Mouse (Mus musculus) intestine, embryonic 16.5 days (tissue): ENCODE measurements around the gene Slc35a2. TPM values are rescaled to one million over a fixed set of nuclear protein-coding genes. Genes with fewer than 3 reads are reported as not detected.
"Not testable (repeated sequence)": the region's sequence is repeated elsewhere in the genome, so short reads cannot be mapped to it uniquely, and the experiment has no call there.

Experiments used
- ATAC-seq: fragments of 200-750 bp; cut with Nextera tagmentation; 2 replicates; pipeline ENCODE4 v1.8.0; 2017; ENCODE audit warnings: moderate TSS enrichment, moderate library complexity
- H3K27ac ChIP-seq: fragments of 300-500 bp; sonication (generic); 2 replicates; pipeline ENCODE4 v1.5.1; 2014; ENCODE audit warnings: mild to moderate bottlenecking, low read length
- H3K27me3 ChIP-seq: fragments of 300-500 bp; sonication (generic); replicated peaks from 2 replicates; pipeline ENCODE4 v1.6.1; 2014; ENCODE audit warnings: low read length, control low read depth, mixed read lengths; ENCODE audit not compliant: control insufficient read depth, insufficient read depth
- H3K36me3 ChIP-seq: fragments of 300-500 bp; sonication (generic); 2 replicates; pipeline ENCODE4 v1.6.1; 2014; ENCODE audit warnings: low read length, control low read depth; ENCODE audit not compliant: control insufficient read depth, insufficient read depth
- H3K4me1 ChIP-seq: fragments of 300-500 bp; sonication (generic); 2 replicates; pipeline ENCODE4 v1.6.1; 2014; ENCODE audit warnings: low read length, control low read depth, mixed read lengths; ENCODE audit not compliant: control insufficient read depth, insufficient read depth
- H3K4me2 ChIP-seq: fragments of 300-500 bp; sonication (generic); 2 replicates; pipeline ENCODE4 v1.6.1; 2014; ENCODE audit warnings: low read depth, low read length, control low read depth
- H3K4me3 ChIP-seq: fragments of 300-500 bp; sonication (generic); 2 replicates; pipeline ENCODE4 v1.5.1; 2014; ENCODE audit warnings: mild to moderate bottlenecking, low read length
- H3K9ac ChIP-seq: fragments of 300-500 bp; sonication (generic); 2 replicates; pipeline ENCODE4 v1.6.1; 2014; ENCODE audit warnings: low read depth, low read length
- H3K9me3 ChIP-seq: fragments of 300-500 bp; sonication (generic); 2 replicates; pipeline ENCODE4 v1.6.1; 2016; ENCODE audit warnings: low read length, control low read depth; ENCODE audit not compliant: control insufficient read depth
- WGBS: fragments of 180-500 bp; shearing (Covaris S2); extraction: QIAGEN DNeasy Blood & Tissue Kit; methylation state at CpG from one replicate; pipeline ENCODE4 v1.1.7; 2014; 5-methylcytosine and 5-hydroxymethylcytosine counted together
- polyA plus RNA-seq: library from polyadenylated mRNA; unstranded; fragments of >200 nt; fragmentation: Nextera tagmentation; extraction: Ambion mirVana; gene quantifications from 2 replicates; pipeline ENCODE4 v1.2.1, GENCODE M21; 2015

The Slc35a2 gene
- polyA plus RNA-seq, 1 experiment from 2014 or later = 46.5 TPM

DNA sequence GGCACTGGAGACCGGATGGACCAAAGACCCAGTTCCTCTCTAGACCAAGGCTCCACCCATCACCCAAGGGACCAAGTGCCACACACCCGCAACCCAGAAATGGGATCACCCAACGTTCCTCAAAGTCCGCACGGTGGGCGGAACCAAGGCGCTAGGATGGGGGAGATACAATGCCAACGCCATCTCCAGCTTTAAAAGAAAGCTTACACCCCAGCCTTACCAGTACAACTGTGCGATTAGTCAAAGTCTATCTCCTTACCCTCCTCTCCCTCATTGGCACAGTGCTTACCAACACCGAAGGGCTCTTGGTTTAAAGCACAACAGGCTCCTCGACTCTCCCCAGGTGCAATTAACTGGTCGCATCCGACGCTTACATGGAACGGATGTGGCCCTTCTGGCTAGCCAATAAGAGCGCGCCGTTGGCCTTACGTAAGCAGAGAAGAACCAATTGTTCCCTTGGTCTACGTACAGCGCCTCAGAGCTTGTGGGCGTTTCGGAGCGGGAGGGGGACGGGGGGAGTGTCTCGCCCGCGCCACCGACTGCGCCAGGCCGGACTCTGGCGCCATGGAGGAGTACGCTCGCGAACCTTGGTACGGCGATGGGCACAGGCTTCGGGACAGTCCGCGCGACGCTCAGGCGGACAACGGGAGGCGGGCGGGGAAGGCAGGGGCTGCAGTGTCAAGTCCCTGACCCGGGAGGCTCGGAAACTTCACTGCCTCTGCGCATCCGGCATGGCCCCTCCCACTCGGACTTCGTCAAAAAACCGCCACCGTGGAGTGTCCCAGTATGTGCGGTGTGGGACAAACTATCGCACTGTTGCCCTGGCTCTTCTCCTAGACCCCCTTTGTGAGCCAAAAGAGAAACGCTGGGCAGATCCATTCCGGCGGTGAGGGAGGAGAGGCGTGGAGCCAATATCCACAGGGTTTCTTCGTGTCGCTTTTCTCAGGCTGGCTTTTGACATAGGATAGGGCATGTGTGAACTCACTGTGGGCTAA, 15.3 kb downstream of the Slc35a2 start, which contains the start of the genes Pqbp1 and Timm17b:
TSS of gene Pqbp1 (minus strand) at position 390 of the 995 bp plus-strand sequence.
TSS of gene Timm17b (plus strand) at position 478 of the 995 bp plus-strand sequence.
- H3K9me3 ChIP-seq = no peaks in the 10 kb centered on the region
- peaks cover 2% of the 10 kb centered on the region; the same call in 1 of the 2 replicates for H3K4me1 ChIP-seq
- peak within 1 kb of the TSS; percentile 72 for H3K9ac ChIP-seq
- no peaks in the 10 kb centered on the region for H3K36me3 ChIP-seq
- peak within 1 kb of the TSS; percentile 83 for H3K27ac ChIP-seq
- peak within 1 kb of the TSS; percentile 58 for H3K4me2 ChIP-seq
- ATAC-seq = peak; percentile 100
- no peaks in the 10 kb centered on the region for H3K27me3 ChIP-seq
- 13% methylated on average over 62 of the region's 62 CpGs for WGBS
- peak within 1 kb of the TSS; percentile 63 for H3K4me3 ChIP-seq

DNA sequence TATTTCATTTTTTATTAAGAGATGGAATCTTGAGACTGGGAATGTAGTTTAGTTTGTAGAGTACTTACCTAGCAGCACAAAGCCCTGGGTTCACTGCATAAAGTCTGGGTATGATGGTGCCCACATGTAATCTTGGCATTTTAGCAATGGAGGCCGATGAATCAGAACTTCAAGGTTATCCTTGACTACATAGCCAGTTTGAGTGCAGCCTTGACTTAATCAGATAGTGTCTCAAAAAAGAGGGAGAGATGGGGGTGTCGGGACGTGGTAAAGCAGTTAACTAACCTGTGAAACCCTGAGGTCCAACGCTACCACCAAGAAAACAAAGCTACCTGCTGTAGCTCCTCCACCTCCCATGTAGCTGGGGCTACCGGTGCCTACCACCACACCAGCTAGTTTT, 20.6 kb downstream of the Slc35a2 start:
- H3K9me3 ChIP-seq = no peaks in the 10 kb centered on the region
- 92% methylated on average over 5 of the region's 5 CpGs for WGBS
- no peaks in the 10 kb centered on the region for H3K36me3 ChIP-seq
- ATAC-seq = no peak
- no peak overlapping the region for H3K4me2 ChIP-seq
- H3K4me1 ChIP-seq = no peaks in the 10 kb centered on the region
- H3K27ac ChIP-seq = no peak overlapping the region
- H3K27me3 ChIP-seq = no peaks in the 10 kb centered on the region
- H3K4me3 ChIP-seq = no peak overlapping the region
- no peak overlapping the region for H3K9ac ChIP-seq

DNA sequence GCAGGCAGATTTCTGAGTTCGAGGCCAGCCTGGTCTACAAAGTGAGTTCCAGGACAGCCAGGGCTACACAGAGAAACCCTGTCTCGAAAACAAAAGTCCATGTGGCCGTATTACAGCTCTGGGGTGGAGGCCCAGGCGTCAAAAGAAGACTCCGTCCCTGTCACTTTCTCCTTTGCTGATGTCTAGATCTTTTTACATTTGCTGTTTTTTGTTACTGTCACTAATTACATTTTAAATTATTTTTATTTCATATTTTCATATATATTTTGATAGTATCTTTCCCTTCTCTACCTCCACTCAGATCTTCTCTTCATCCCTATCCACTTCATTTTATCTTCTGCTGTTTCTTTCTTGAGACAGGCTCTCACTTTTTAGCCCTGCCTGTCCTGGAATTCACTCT, 23.9 kb downstream of the Slc35a2 start, which contains the start of gene Gm10491:
TSS of gene Gm10491 (minus strand) at position 101 of the 400 bp plus-strand sequence.
- WGBS = 87% methylated on average over 5 of the region's 5 CpGs
- Histone ChIP-seq H3K4me2 (no peak within 1 kb of the TSS), H3K9me3 (no peaks in the 10 kb centered on the region), H3K9ac (no peak within 1 kb of the TSS), H3K36me3 (no peaks in the 10 kb centered on the region), H3K27ac (no peak within 1 kb of the TSS), H3K4me3 (no peak within 1 kb of the TSS), H3K4me1 (no peaks in the 10 kb centered on the region), H3K27me3 (no peaks in the 10 kb centered on the region)
- ATAC-seq = no peak

DNA sequence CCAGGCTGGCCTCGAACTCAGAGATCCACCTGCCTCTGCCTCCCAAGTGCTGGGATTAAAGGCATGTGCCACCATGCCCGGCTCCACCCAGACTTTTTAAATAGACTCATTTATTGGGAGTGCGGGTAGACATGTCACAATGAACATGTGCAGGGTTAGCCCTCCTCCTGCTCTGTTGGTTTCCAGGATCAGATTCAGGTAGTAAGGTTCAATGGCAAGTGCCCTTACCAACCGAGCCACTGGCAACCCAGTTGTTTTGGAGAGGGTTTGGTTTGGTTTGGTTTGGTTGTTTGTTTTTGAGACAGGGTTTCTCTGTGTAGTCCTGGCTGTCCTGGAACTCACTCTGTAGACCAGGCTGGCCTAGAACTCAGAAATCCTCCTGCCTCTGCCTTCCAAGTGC, 25.4 kb downstream of the Slc35a2 start, which contains the start of gene Gm10490:
TSS of gene Gm10490 (plus strand) at position 301 of the 400 bp plus-strand sequence.
- H3K9me3 ChIP-seq, ATAC-seq, H3K9ac ChIP-seq, H3K4me2 ChIP-seq, H3K36me3 ChIP-seq, H3K27ac ChIP-seq, H3K27me3 ChIP-seq, H3K4me1 ChIP-seq, H3K4me3 ChIP-seq: not testable (repeated sequence)
- WGBS = 84% methylated on average over 3 of the region's 4 CpGs

DNA sequence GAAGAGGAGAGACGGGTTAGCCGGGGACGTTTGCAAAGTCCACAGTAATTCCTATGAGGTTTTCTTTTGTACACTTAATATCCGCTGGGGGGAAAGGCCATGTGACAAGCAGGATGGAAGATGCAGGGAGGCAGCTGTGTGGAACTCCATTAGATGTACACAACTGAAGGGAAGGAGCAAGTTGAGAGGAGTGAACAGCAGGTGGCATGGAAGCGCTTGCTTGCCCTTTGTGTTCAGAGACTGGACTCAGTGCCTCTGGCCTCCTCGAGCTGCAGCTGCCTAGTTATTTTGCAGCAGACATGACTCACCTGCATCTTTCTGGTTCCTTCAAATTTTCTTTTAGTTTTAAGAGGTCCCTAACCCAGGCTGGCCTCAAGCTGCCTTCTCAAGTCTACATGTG, 26.6 kb downstream of the Slc35a2 start:
- Histone ChIP-seq H3K27me3 (no peaks in the 10 kb centered on the region), H3K4me3 (no peak overlapping the region), H3K36me3 (no peaks in the 10 kb centered on the region), H3K27ac (no peak overlapping the region), H3K9me3 (no peaks in the 10 kb centered on the region), H3K4me2 (no peak overlapping the region), H3K4me1 (no peaks in the 10 kb centered on the region), H3K9ac (no peak overlapping the region)
- 51% methylated on average over 6 of the region's 6 CpGs for WGBS
- ATAC-seq = no peak

DNA sequence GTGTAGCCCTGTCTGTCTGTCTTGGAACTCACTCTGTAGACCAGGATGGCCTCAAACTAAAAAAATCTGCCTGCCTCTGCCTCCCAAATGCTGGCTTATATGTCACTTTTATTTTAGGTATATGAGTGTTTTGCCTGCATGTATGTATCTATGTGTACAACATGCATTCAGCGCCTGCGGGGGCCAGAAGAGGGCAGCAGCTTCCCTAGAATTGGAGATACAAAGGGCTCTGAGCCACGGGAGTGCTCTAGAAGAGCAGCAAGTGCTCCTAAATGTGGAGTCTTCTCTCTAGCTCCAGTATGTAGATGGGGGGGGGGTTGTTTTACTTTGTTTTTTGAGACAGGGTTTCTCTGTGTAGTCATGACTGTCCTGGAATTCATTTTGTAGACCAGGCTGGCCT, 31.8 kb downstream of the Slc35a2 start:
- H3K9me3 ChIP-seq, H3K36me3 ChIP-seq, ATAC-seq, H3K27me3 ChIP-seq, H3K4me1 ChIP-seq, H3K4me2 ChIP-seq, H3K9ac ChIP-seq, H3K27ac ChIP-seq, H3K4me3 ChIP-seq: not testable (repeated sequence)
- 29% methylated on average over 3 of the region's 3 CpGs for WGBS

DNA sequence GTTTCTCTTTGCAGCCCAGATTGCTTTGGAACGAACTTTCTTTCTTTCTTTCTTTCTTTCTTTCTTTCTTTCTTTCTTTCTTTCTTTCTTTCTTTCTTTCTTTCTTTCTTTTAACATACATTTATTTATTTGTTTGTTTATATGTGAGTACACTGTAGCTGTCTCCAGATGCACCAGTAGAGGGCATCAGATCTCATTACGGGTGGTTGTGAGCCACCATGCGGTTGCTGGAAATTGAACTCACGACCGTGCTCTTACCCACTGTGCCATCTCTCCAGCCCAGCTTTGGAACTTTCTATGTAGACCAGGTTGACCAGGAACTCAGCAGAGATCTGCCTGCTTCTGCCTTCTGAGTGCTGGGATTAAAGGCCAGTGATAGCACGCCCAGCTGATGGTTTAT, 34.1 kb downstream of the Slc35a2 start:
- not testable (repeated sequence) for H3K9ac ChIP-seq, H3K4me3 ChIP-seq, H3K4me1 ChIP-seq, H3K36me3 ChIP-seq, H3K27ac ChIP-seq, H3K9me3 ChIP-seq, ATAC-seq, H3K4me2 ChIP-seq
- peaks cover 15% of the 10 kb centered on the region for H3K27me3 ChIP-seq
- WGBS = 66% methylated on average over 6 of the region's 6 CpGs

DNA sequence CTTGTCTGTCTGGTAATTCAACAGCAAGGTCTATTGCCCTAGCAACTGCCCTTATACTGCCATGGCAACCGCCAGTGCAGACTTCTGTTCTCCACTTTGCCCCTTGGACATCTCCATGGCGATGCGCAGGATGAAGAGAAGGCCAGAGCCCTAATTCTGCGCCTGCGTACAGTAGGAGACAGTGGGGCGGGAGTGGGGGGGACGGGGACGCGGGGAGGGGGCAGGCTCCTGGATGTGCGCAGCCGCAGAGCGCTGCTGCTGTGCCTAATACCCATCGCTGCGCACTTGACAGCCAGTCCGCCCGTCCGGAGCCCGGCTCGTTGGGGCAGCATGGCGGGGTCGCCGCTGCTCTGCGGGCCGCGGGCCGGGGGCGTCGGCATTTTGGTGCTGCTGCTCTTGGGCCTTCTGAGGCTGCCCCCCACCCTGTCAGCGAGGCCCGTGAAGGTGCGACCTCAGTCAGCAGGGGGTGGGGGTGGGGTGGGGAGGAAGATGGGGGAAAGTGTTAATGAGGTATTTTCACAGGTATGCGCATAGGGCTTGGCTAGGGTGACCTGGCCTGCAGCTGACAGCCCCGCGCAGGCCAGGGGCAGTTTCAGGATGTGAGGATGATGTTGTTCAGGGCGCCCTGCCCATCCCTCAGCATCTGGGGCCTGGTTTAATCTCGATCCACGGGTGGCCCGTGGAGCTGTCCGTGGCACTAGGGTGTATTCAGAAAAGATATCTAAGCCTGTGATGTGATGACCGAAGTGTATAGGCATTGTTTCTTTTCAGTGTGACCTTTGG, 36.0 kb downstream of the Slc35a2 start, which contains the start of gene Pcsk1n:
TSS of gene Pcsk1n (plus strand) at position 222 of the 783 bp plus-strand sequence.
- peaks cover 26% of the 10 kb centered on the region for H3K27me3 ChIP-seq
- 15% methylated on average over 29 of the region's 40 CpGs for WGBS
- ATAC-seq = peak; percentile 44; the same call in 1 of the 2 replicates
- H3K36me3 ChIP-seq = no peaks in the 10 kb centered on the region
- H3K4me1 ChIP-seq = no peaks in the 10 kb centered on the region
- no peaks in the 10 kb centered on the region for H3K9me3 ChIP-seq
- 0 out of 2 replicates have a peak within 1 kb of the TSS, but pooled peaks have one; percentile 5 for H3K4me3 ChIP-seq
- no peak within 1 kb of the TSS for H3K9ac ChIP-seq
- peak within 1 kb of the TSS; percentile 32; the same call in 1 of the 2 replicates for H3K4me2 ChIP-seq
- H3K27ac ChIP-seq = no peak within 1 kb of the TSS

DNA sequence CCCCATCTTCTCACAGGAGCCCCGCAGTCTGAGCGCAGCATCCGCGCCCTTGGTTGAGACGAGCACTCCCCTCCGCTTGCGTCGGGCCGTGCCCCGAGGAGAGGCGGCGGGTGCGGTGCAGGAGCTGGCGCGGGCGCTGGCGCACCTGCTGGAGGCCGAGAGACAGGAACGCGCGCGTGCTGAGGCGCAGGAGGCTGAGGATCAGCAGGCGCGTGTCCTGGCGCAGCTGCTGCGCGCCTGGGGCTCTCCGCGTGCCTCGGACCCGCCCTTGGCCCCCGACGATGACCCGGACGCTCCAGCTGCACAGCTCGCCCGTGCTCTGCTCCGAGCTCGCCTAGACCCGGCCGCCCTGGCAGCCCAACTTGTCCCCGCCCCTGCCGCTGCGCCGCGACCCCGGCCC, 38.2 kb downstream of the Slc35a2 start:
- ATAC-seq = 0 out of 2 replicates have a peak, but pooled peaks have one; percentile 55
- H3K36me3 ChIP-seq = no peaks in the 10 kb centered on the region
- peak overlapping the region; percentile 29 for H3K4me3 ChIP-seq
- 5% methylated on average over 42 of the region's 48 CpGs for WGBS
- 0 out of 2 replicates have a peak overlapping the region, but pooled peaks have one; percentile 24 for H3K9ac ChIP-seq
- H3K9me3 ChIP-seq = no peaks in the 10 kb centered on the region
- H3K27me3 ChIP-seq = peaks cover 30% of the 10 kb centered on the region
- no peaks in the 10 kb centered on the region for H3K4me1 ChIP-seq
- H3K4me2 ChIP-seq = peak overlapping the region; percentile 47
- no peak overlapping the region for H3K27ac ChIP-seq
